Mouse (Mus musculus) neutrophil, adult 65 days (primary cell): Measurements from ENCODE around the gene Gm21974. TPM values are rescaled to one million over a fixed set of nuclear protein-coding genes. Genes with fewer than 3 reads are reported as not detected.

Experiments used
- total RNA-seq: library from RNA; stranded (reverse); gene quantifications from 2 replicates; pipeline ENCODE4 v1.2.4, GENCODE M21; 2023

Gene Gm21974
- total RNA-seq, result not detected in 2 replicates

DNA sequence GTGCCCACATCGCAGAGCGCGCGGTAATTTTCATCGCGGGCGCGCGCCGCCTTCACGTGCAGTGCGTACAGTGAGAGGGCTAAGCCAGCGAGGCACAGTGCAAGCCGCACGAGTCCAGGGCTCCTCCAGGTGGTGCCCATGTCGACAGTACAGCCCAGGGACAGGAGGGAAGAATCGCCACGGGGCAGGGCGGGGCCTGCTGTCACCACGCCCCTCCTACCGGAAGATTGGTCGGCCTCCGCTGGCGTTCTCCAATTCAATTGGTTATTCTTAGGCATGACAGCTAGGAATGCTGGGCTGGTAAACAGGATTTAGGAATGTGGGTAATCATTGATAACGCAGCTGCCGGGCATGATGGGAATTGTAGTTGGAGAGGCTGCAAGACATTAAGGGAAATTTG lies at the start of gene Gm21974, which contains the start of gene Vkorc1:
Gm21974 (minus strand) TSS at position 13 of the 400 bp plus-strand sequence.
Vkorc1 (minus strand) TSS at position 176 of the 400 bp plus-strand sequence.

DNA sequence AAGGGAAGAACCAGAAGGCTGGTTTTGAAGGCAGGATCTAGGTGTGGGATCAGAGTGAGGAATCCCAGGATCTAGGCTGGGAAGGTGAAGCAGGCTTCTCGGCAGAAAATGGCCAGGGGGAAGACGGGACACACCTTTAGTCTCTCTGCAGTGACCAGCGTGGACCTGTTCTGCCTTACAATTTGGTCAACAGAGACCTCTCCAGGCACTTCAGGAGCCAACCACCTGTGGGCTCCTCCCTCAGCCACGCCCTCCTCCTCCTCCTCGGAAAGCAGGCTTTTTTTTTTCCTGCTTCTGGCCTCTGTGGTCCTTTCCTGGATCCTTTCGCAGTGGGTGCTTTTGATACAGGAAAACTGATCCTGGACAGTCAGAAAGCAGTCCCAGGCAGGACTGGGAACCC lies 34.7 kb upstream of the Gm21974 start, which contains the start of gene Prss8:
Prss8 (minus strand) TSS at position 182 of the 400 bp plus-strand sequence.

GRCm38 (mm10) chr7:127912190-127912871 lies 17.1 kb upstream of the Gm21974 start, which contains the start of gene Kat8:
Gene Kat8 (plus strand): TSS chr7:127912516.

DNA sequence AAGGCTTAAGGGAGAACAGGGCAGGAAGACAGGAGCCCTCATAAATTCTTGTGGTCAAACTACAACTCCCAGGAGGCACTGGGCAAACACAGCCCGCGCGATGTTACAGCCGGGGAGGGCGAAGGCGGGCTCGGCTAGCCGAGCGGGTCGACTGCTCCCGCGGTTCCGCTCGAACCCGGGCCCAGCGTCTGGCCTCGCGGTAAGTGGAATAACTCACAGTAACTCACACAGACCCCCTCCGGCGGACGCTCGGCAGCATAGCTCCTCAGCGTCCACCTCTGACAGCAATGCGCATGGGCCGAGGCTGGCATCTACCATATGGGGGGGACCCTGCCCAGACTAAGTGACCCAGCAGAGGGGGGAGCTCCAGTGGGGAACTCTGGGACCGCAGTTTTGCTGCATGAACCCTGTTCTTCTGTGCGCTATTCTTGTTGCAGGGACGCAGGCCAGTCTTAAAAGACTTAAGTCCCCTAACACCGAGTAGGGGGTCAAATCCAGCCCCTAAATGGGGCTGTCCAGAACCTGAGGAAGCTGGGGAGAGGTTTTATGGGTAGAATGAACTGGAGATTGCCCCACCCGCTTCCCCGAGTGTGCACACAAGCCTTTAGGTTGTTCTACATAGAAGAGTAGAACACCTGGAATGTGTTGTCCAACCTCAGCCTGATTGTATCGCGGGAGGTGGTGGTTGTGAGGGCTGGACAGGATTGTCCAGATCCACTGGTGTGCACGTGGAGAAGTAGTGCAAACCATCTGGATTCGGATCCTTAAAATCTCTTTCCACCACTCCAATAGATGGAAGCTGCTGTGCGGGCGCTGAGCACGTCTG lies 8.9 kb upstream of the Gm21974 start, which contains the start of gene Bckdk:
Bckdk (plus strand) TSS at position 112 of the 826 bp plus-strand sequence.

DNA sequence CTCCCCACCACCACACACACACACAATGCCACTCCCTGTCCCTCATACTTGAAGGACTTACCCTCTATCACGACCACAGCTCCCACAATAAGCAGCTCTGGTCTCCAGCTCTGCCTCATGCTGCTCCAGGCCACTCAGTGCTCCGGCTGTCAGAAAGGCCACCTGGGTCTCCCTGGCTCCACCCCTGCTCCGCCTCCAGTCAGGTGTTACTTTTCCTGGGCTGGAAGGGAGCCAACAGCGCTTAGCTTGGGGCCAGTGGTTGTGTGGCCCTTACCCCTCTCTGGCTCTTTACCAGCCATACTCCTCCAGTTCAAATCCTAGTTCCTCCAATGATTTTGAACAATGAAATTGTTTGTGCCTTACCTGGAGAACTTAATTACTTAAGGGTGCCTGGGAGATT lies 4.5 kb downstream of the Gm21974 start, which contains the start of gene Prss53:
Prss53 (minus strand) TSS at position 173 of the 400 bp plus-strand sequence.

DNA sequence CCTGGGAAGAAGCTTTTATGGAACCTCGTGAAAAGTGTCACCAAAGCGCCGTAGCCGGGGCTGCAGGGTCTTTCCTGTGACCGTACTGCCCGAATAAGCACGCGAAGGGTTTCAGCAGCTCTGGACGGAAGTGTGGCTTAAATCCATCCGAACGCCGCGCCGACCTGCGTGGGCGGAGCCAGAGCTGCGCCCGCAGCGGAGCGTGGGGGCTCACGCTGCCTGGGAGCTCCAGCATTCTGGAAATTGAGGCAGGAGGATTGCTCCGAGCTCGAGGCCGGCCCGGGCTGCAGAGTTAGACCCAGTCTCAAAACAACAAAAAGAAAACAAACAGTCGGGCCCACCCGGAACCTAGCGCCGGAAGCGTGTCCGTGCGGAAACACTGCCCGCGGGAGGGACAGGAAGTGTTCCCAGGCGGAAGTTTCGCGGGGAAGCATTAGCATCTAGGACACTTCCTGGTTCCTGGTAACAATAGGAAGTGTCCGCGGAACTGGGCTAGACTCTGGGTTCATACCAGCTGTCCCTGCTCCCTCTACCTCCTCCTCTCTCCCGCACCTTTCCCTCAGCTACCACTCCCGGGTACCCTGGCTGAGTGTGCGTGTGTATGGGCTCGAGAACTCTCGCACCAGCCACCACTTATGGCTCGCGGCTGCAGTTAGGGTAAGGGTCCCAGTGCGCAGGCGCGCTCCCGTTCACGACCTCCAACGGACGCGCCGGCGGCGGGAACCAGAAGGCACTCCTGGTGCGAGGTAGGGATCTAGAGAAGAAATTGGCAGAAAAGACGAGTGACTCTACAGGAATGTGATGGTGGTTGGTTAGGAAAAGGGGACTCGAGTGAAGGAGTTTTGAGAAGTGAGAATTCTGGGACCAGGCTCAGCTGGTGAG lies 18.5 kb downstream of the Gm21974 start, which contains the start of gene Zfp668:
Zfp668 (minus strand) TSS at position 362 of the 882 bp plus-strand sequence.

GRCm38 (mm10) chr7:127876041-127876466 lies 19.2 kb downstream of the Gm21974 start, which contains the start of gene Zfp646:
Gene Zfp646 (plus strand): TSS chr7:127876221.

Other genes starting within 250 kb of the Gm21974 start
- 26.0 and 31.1 TPM in 2 replicates for gene Bcl7c, start 186.5 kb downstream of the Gm21974 start, total RNA-seq
- gene Ctf1, start 182.7 kb downstream of the Gm21974 start, total RNA-seq, result not detected in 2 replicates
- not detected in 2 replicates for gene Ctf2, start 163.3 kb downstream of the Gm21974 start, total RNA-seq
- gene Fbxl19, start 150.9 kb downstream of the Gm21974 start, total RNA-seq, result 5.9 and 7.9 TPM in 2 replicates
- gene Orai3, start 125.6 kb downstream of the Gm21974 start, total RNA-seq, result 21.4 and 28.6 TPM in 2 replicates
- 31.3 and 40.4 TPM in 2 replicates for gene Setd1a, start 118.8 kb downstream of the Gm21974 start, total RNA-seq
- gene Gm49388, start 109.8 kb downstream of the Gm21974 start, total RNA-seq, result 3.8 TPM in 1 of 2 replicates, not detected in the other
- 9.7 and 10.8 TPM in 2 replicates for gene Hsd3b7, start 94.8 kb downstream of the Gm21974 start, total RNA-seq
- gene Stx4a, start 71.2 kb downstream of the Gm21974 start, total RNA-seq, result 55.8 and 70.3 TPM in 2 replicates
- gene Stx1b, start 70.9 kb downstream of the Gm21974 start, total RNA-seq, result not detected in 2 replicates
- 33.1 and 38.1 TPM in 2 replicates for gene Zfp646, start 19.2 kb downstream of the Gm21974 start, total RNA-seq
- gene Zfp668, start 18.6 kb downstream of the Gm21974 start, total RNA-seq, result 4.7 and 7.5 TPM in 2 replicates
- gene Prss53, start 4.5 kb downstream of the Gm21974 start, total RNA-seq, result not detected in 2 replicates
- gene Vkorc1, start 163 bp upstream of the Gm21974 start, total RNA-seq, result 7.5 and 8.1 TPM in 2 replicates
- 26.7 and 28.4 TPM in 2 replicates for gene Bckdk, start 8.6 kb upstream of the Gm21974 start, total RNA-seq
- 15.5 and 18.0 TPM in 2 replicates for gene Kat8, start 17.1 kb upstream of the Gm21974 start, total RNA-seq
- not detected in 2 replicates for gene Prss8, start 34.6 kb upstream of the Gm21974 start, total RNA-seq
- 0.79 and 2.1 TPM in 2 replicates for gene Prss36, start 51.3 kb upstream of the Gm21974 start, total RNA-seq
- gene Fus, start 72.0 kb upstream of the Gm21974 start, total RNA-seq, result 510 and 553 TPM in 2 replicates
- 46.4 and 70.4 TPM in 2 replicates for gene Pycard, start 98.4 kb upstream of the Gm21974 start, total RNA-seq
- gene Trim72, start 108.5 kb upstream of the Gm21974 start, total RNA-seq, result 0.48 and 0.88 TPM in 2 replicates
- gene Itgam, start 167.2 kb upstream of the Gm21974 start, total RNA-seq, result 944 and 1,025 TPM in 2 replicates
- 25.5 and 27.4 TPM in 2 replicates for gene Gm49368, start 167.2 kb upstream of the Gm21974 start, total RNA-seq
- gene Itgax, start 234.1 kb upstream of the Gm21974 start, total RNA-seq, result 37.9 and 48.0 TPM in 2 replicates